Comparison of ENCODE assay signal across 24 mouse cellular contexts in genomic region chr15:62121696-62122095, GRCm38 (mm10).
DNase-seq lines count a peak whose midpoint lies in the region; ATAC-seq and TF ChIP-seq lines count a peak whose summit lies in the region.
"Had no signal": no experiment of that assay in that cellular context is flagged by ENCODE, and none has a peak within 500 bp of the region (broad histone marks: within the 10 kb centered on the region; RNA-seq: fewer than 3 reads in every experiment).

No protein-coding gene starts in this region.

- H3K4me2 ChIP-seq in forebrain, postnatal 0 days (ENCODE audit: low read depth), result no peak overlapping the region
- no peak overlapping the region for H3K4me2 ChIP-seq in forebrain, embryonic 13.5 days
- H3K4me2 ChIP-seq in midbrain, embryonic 11.5 days, result no peak overlapping the region
- no peak overlapping the region for H3K4me2 ChIP-seq in midbrain, postnatal 0 days (ENCODE audit: low read depth, low read length, poor library complexity, severe bottlenecking)
- peak overlapping the region; percentile 46 for H3K4me2 ChIP-seq in liver, embryonic 13.5 days
- H3K4me2 ChIP-seq: embryonic facial prominence, embryonic 12.5 days; heart, embryonic 15.5 days; intestine, embryonic 15.5 days; limb, embryonic 12.5 days; midbrain, embryonic 13.5 days; neural tube, embryonic 15.5 days; stomach, embryonic 15.5 days had no signal

- no peaks in the 10 kb centered on the region for H3K36me3 ChIP-seq in forebrain, postnatal 0 days (ENCODE audit: insufficient read depth)
- no peaks in the 10 kb centered on the region for H3K36me3 ChIP-seq in forebrain, embryonic 13.5 days (ENCODE audit: poor library complexity, severe bottlenecking)
- H3K36me3 ChIP-seq in midbrain, embryonic 11.5 days (ENCODE audit: control insufficient read depth, insufficient read depth, low read length), result no peaks in the 10 kb centered on the region
- H3K36me3 ChIP-seq in midbrain, postnatal 0 days (ENCODE audit: insufficient read depth, low read length), result no peaks in the 10 kb centered on the region
- 0 out of 2 replicates have a peak, but pooled peaks cover 3% of the 10 kb centered on the region for H3K36me3 ChIP-seq in liver, embryonic 13.5 days
- H3K36me3 ChIP-seq: embryonic facial prominence, embryonic 12.5 days; heart, embryonic 15.5 days; intestine, embryonic 15.5 days; limb, embryonic 12.5 days; midbrain, embryonic 13.5 days; neural tube, embryonic 15.5 days; stomach, embryonic 15.5 days had no signal

- no peak overlapping the region for H3K9ac ChIP-seq in forebrain, postnatal 0 days
- no peak overlapping the region for H3K9ac ChIP-seq in forebrain, embryonic 13.5 days
- H3K9ac ChIP-seq in midbrain, embryonic 11.5 days (ENCODE audit: low read length), result no peak overlapping the region
- no peak overlapping the region for H3K9ac ChIP-seq in midbrain, postnatal 0 days (replicated peaks; ENCODE audit: low read length, poor library complexity, severe bottlenecking)
- peak overlapping the region; percentile 64 for H3K9ac ChIP-seq in liver, embryonic 13.5 days
- H3K9ac ChIP-seq: embryonic facial prominence, embryonic 12.5 days; heart, embryonic 15.5 days; intestine, embryonic 15.5 days; limb, embryonic 12.5 days; midbrain, embryonic 13.5 days; neural tube, embryonic 15.5 days; stomach, embryonic 15.5 days had no signal

- ATAC-seq in forebrain, postnatal 0 days, result no peak
- ATAC-seq in forebrain, embryonic 13.5 days, result no peak
- no peak for ATAC-seq in midbrain, embryonic 11.5 days (ENCODE audit: low FRiP score)
- no peak for ATAC-seq in midbrain, postnatal 0 days (ENCODE audit: low FRiP score)
- ATAC-seq in liver, embryonic 13.5 days (ENCODE audit: low read depth), result no peak
- ATAC-seq: hindbrain, postnatal 0 days; intestine, embryonic 15.5 days; midbrain, embryonic 13.5 days had no signal

- TF ChIP-seq CTCF in forebrain, postnatal 0 days (IDR thresholded peaks at IDR 0.05; ENCODE audit: low read depth), result no peak
- TF ChIP-seq CTCF in midbrain, postnatal 0 days (IDR thresholded peaks at IDR 0.05), result no peak
- TF ChIP-seq CTCF in layer of hippocampus, adult 2 months (conservative IDR thresholded peaks at IDR 0.05), result no peak

- WGBS in forebrain, postnatal 0 days, result 67% methylated on average over 4 of the region's 4 CpGs
- WGBS in forebrain, embryonic 13.5 days, result 88% methylated on average over 4 of the region's 4 CpGs
- 94% methylated on average over 4 of the region's 4 CpGs for WGBS in midbrain, embryonic 11.5 days
- WGBS in midbrain, postnatal 0 days, result 90% methylated on average over 4 of the region's 4 CpGs
- WGBS in liver, embryonic 13.5 days (ENCODE audit: insufficient replicate concordance), result 60% methylated on average over 4 of the region's 4 CpGs

- no peaks in the 10 kb centered on the region for H3K4me1 ChIP-seq in forebrain, postnatal 0 days (ENCODE audit: insufficient read depth)
- no peaks in the 10 kb centered on the region for H3K4me1 ChIP-seq in forebrain, embryonic 13.5 days
- no peaks in the 10 kb centered on the region for H3K4me1 ChIP-seq in midbrain, embryonic 11.5 days (ENCODE audit: control insufficient read depth, insufficient read depth, low read length)
- no peaks in the 10 kb centered on the region for H3K4me1 ChIP-seq in midbrain, postnatal 0 days (ENCODE audit: insufficient read depth, low read length)
- peaks cover 90% of the 10 kb centered on the region for H3K4me1 ChIP-seq in liver, embryonic 13.5 days (replicated peaks)
- H3K4me1 ChIP-seq: midbrain, embryonic 13.5 days had no signal

- no peaks in the 10 kb centered on the region for H3K27me3 ChIP-seq in forebrain, postnatal 0 days (ENCODE audit: insufficient read depth, low read length)
- H3K27me3 ChIP-seq in forebrain, embryonic 13.5 days, result no peaks in the 10 kb centered on the region
- no peaks in the 10 kb centered on the region for H3K27me3 ChIP-seq in midbrain, embryonic 11.5 days (ENCODE audit: control insufficient read depth, insufficient read depth, low read length)
- H3K27me3 ChIP-seq in midbrain, postnatal 0 days (ENCODE audit: insufficient read depth, low read length), result 0 out of 2 replicates have a peak, but pooled peaks cover 4% of the 10 kb centered on the region
- H3K27me3 ChIP-seq in liver, embryonic 13.5 days, result no peaks in the 10 kb centered on the region
- H3K27me3 ChIP-seq: embryonic facial prominence, embryonic 12.5 days; heart, embryonic 15.5 days; intestine, embryonic 15.5 days; limb, embryonic 12.5 days; neural tube, embryonic 15.5 days; stomach, embryonic 15.5 days had no signal

- H3K9me3 ChIP-seq in forebrain, postnatal 0 days (ENCODE audit: low read length), result no peaks in the 10 kb centered on the region
- H3K9me3 ChIP-seq in forebrain, embryonic 13.5 days (replicated peaks), result no peaks in the 10 kb centered on the region
- H3K9me3 ChIP-seq in midbrain, embryonic 11.5 days (ENCODE audit: control insufficient read depth, low read length), result no peaks in the 10 kb centered on the region
- no peaks in the 10 kb centered on the region for H3K9me3 ChIP-seq in midbrain, postnatal 0 days (ENCODE audit: low read length)
- H3K9me3 ChIP-seq in liver, embryonic 13.5 days (replicated peaks), result no peaks in the 10 kb centered on the region
- H3K9me3 ChIP-seq: embryonic facial prominence, embryonic 12.5 days; heart, embryonic 15.5 days; intestine, embryonic 15.5 days; limb, embryonic 12.5 days; midbrain, embryonic 13.5 days; neural tube, embryonic 15.5 days; stomach, embryonic 15.5 days had no signal

- no peak overlapping the region for H3K27ac ChIP-seq in forebrain, postnatal 0 days (ENCODE audit: low read depth, low read length)
- H3K27ac ChIP-seq in forebrain, embryonic 13.5 days, result no peak overlapping the region
- no peak overlapping the region for H3K27ac ChIP-seq in midbrain, embryonic 11.5 days (ENCODE audit: low read depth, low read length)
- H3K27ac ChIP-seq in midbrain, postnatal 0 days (ENCODE audit: low read depth, low read length), result no peak overlapping the region
- peak overlapping the region; percentile 88 for H3K27ac ChIP-seq in liver, embryonic 13.5 days
- H3K27ac ChIP-seq in layer of hippocampus, adult 2 months, result no peak overlapping the region
- H3K27ac ChIP-seq: embryonic facial prominence, embryonic 12.5 days; heart, embryonic 15.5 days; hindbrain, postnatal 0 days; intestine, embryonic 15.5 days; limb, embryonic 12.5 days; midbrain, embryonic 13.5 days; neural tube, embryonic 15.5 days; stomach, embryonic 15.5 days had no signal

- peak; percentile 22 for DNase-seq in forebrain, postnatal 0 days
- DNase-seq in midbrain, embryonic 11.5 days (ENCODE audit: low spot score, missing footprints), result peak; percentile 45
- no peak for DNase-seq in midbrain, postnatal 0 days (ENCODE audit: low spot score)
- DNase-seq in liver, embryonic 13.5 days, result no peak
- DNase-seq in layer of hippocampus, adult 2 months (ENCODE audit: low spot score in 2 of 2), result no peak
- no peak for DNase-seq in adrenal gland, postnatal 25 days
- DNase-seq in lung, postnatal 25 days (ENCODE audit: low spot score), result no peak
- DNase-seq: adrenal gland, postnatal 36 days; cerebellum, adult 9-10 months; embryo, embryonic 11 days; gastrocnemius, postnatal 10 days; lung, adult 2 months; lung, postnatal 14 days; retina, postnatal 1 day; right cerebral cortex, postnatal 25 days had no signal

- H3K4me3 ChIP-seq in forebrain, postnatal 0 days (ENCODE audit: low read depth, low read length), result no peak overlapping the region
- H3K4me3 ChIP-seq in forebrain, embryonic 13.5 days, result no peak overlapping the region
- no peak overlapping the region for H3K4me3 ChIP-seq in midbrain, embryonic 11.5 days (ENCODE audit: low read depth, low read length)
- H3K4me3 ChIP-seq in midbrain, postnatal 0 days (ENCODE audit: low read depth, low read length), result no peak overlapping the region
- no peak overlapping the region for H3K4me3 ChIP-seq in liver, embryonic 13.5 days (replicated peaks)
- H3K4me3 ChIP-seq in layer of hippocampus, adult 2 months, result no peak overlapping the region
- H3K4me3 ChIP-seq: embryonic facial prominence, embryonic 12.5 days; heart, embryonic 15.5 days; intestine, embryonic 15.5 days; limb, embryonic 12.5 days; midbrain, embryonic 13.5 days; neural tube, embryonic 15.5 days; stomach, embryonic 15.5 days had no signal

Comparison
In these comparisons a context has a peak if more than half of its experiments do, and no peak if none do; other contexts are left out.
1. DNase-seq: peak in forebrain, postnatal 0 days (single experiment) and midbrain, embryonic 11.5 days (single experiment); none in midbrain, postnatal 0 days (single experiment), liver, embryonic 13.5 days (single experiment), layer of hippocampus, adult 2 months (0 of 2), adrenal gland, postnatal 25 days (single experiment) and lung, postnatal 25 days (single experiment).